Mouse (Mus musculus) urinary bladder, adult 2 months (tissue): ENCODE results near the gene Mapk6. TPM values are rescaled to one million over a fixed set of nuclear protein-coding genes. Genes with fewer than 3 reads are reported as not detected.
"Not testable (repeated sequence)": the region's sequence is repeated elsewhere in the genome, so short reads cannot be mapped to it uniquely, and the experiment has no call there.

ENCODE experiments used
- DNase-seq: peaks from one replicate; pipeline ENCODE4 v3.0.0; 2022; ENCODE audit warnings: low spot score
- polyA plus RNA-seq: library from polyadenylated mRNA; depleted of rRNA; stranded (reverse); fragments of >200 nt; gene quantifications from 2 replicates; pipeline ENCODE4 v1.2.3, GENCODE M21; 2012

Mapk6 gene
- polyA plus RNA-seq, 1 experiment = 22.5 TPM

GRCm38 (mm10) chr9:75382825-75383224, 27.0 kb downstream of the Mapk6 start:
- no peak for DNase-seq

- no peak for DNase-seq
These were observed 31.0 kb downstream of the Mapk6 start for GRCm38 (mm10) chr9:75378774-75379173.

- no peak for DNase-seq
These were observed 33.4 kb downstream of the Mapk6 start for GRCm38 (mm10) chr9:75376428-75376827.

- no peak for DNase-seq
These were observed 34.2 kb downstream of the Mapk6 start for GRCm38 (mm10) chr9:75375606-75376005.

- DNase-seq = no peak
These were observed 41.0 kb downstream of the Mapk6 start for GRCm38 (mm10) chr9:75368779-75369178.

GRCm38 (mm10) chr9:75366191-75366590, 43.6 kb downstream of the Mapk6 start:
- DNase-seq = no peak

- no peak for DNase-seq
These were observed 44.6 kb downstream of the Mapk6 start for GRCm38 (mm10) chr9:75365195-75365594.

- DNase-seq = not testable (repeated sequence)
These were observed 46.1 kb downstream of the Mapk6 start for GRCm38 (mm10) chr9:75363702-75364101.

GRCm38 (mm10) chr9:75363001-75363400, 46.8 kb downstream of the Mapk6 start:
- no peak for DNase-seq

GRCm38 (mm10) chr9:75362201-75362600, 47.6 kb downstream of the Mapk6 start:
- DNase-seq = no peak

GRCm38 (mm10) chr9:75361699-75362098, 48.1 kb downstream of the Mapk6 start:
- DNase-seq = peak; percentile 61

GRCm38 (mm10) chr9:75357087-75357654, 52.6 kb downstream of the Mapk6 start:
- DNase-seq = no peak

- no peak for DNase-seq
These were observed 54.0 kb downstream of the Mapk6 start for GRCm38 (mm10) chr9:75355783-75356182.

- DNase-seq = no peak
These were observed 56.7 kb downstream of the Mapk6 start for GRCm38 (mm10) chr9:75353094-75353493.

- DNase-seq = no peak
These were observed 61.2 kb downstream of the Mapk6 start for GRCm38 (mm10) chr9:75348641-75349040.

- DNase-seq = no peak
These were observed 61.7 kb downstream of the Mapk6 start for GRCm38 (mm10) chr9:75348066-75348465.

GRCm38 (mm10) chr9:75347458-75347857, 62.3 kb downstream of the Mapk6 start, which contains the start of gene Bcl2l10:
Gene Bcl2l10 (plus strand): TSS chr9:75347758.
- DNase-seq = no peak

GRCm38 (mm10) chr9:75342433-75342832, 67.4 kb downstream of the Mapk6 start:
- DNase-seq = no peak

GRCm38 (mm10) chr9:75338016-75338415, 71.8 kb downstream of the Mapk6 start:
- DNase-seq = no peak

- DNase-seq = no peak
These were observed 75.4 kb downstream of the Mapk6 start for GRCm38 (mm10) chr9:75334440-75334839.

GRCm38 (mm10) chr9:75330821-75331220, 79.0 kb downstream of the Mapk6 start:
- no peak for DNase-seq

- no peak for DNase-seq
These were observed 81.8 kb downstream of the Mapk6 start for GRCm38 (mm10) chr9:75328047-75328446.

GRCm38 (mm10) chr9:75322099-75322885, 87.5 kb downstream of the Mapk6 start:
- DNase-seq = no peak
